Mouse (Mus musculus): ENCODE measurements around the gene Gm9833.
A peak's percentile ranks its signal among the peaks of the same experiment; 100 is the strongest.

The Gm9833 gene

GRCm38 (mm10) chr3:10123615-10124014, 35.7 kb downstream of the Gm9833 start:
- no peak for DNase-seq

GRCm38 (mm10) chr3:10124071-10124470, 36.2 kb downstream of the Gm9833 start:
- DNase-seq: no peak

- no peak for DNase-seq
Measured at GRCm38 (mm10) chr3:10125301-10125700, 37.4 kb downstream of the Gm9833 start.

- no peak for DNase-seq
Measured at GRCm38 (mm10) chr3:10126036-10126435, 38.1 kb downstream of the Gm9833 start.

- no peak for DNase-seq
Measured at GRCm38 (mm10) chr3:10126502-10126901, 38.6 kb downstream of the Gm9833 start.

GRCm38 (mm10) chr3:10126952-10127351, 39.0 kb downstream of the Gm9833 start:
- DNase-seq: peak; percentile 3

GRCm38 (mm10) chr3:10127505-10127904, 39.6 kb downstream of the Gm9833 start:
- no peak for DNase-seq
